Mouse (Mus musculus): ENCODE results near the gene Tcf7l1. TPM values are rescaled to one million over a fixed set of nuclear protein-coding genes. Genes with fewer than 3 reads are reported as not detected.

Gene Tcf7l1
- total RNA-seq, 2 experiments from 2014 or later, result 3.0 to 3.4 TPM

- no peak for DNase-seq (ENCODE audit: low spot score in 2 of 2)
Measured at GRCm38 (mm10) chr6:72631700-72632099, 157.4 kb downstream of the Tcf7l1 start.

- DNase-seq (ENCODE audit: low spot score in 2 of 2), result no peak
Measured at GRCm38 (mm10) chr6:72630961-72631360, 158.1 kb downstream of the Tcf7l1 start.

DNA sequence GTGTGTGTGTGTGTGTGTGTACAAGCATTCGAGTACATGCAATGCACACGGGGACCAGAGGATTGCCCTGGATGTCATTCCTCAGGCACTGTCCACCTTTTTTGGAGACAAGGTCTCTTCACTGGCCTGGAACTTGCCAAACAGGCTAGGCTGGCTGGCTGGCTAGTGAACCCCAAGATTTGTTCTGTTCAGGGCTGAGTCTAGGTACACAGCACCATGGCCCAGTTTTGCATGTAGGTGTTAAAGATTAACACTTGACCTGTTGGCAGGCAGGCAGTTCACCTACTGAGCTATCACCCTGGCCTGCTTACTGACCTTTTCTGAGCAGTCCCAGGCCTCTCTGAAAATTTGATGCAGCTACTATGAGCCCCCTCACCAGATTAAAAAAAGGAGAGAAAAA is 158.7 kb downstream of the Tcf7l1 start:
- no peak for DNase-seq (ENCODE audit: low spot score in 2 of 2)

GRCm38 (mm10) chr6:72627276-72627675 is 161.8 kb downstream of the Tcf7l1 start:
- DNase-seq (ENCODE audit: low spot score in 2 of 2), result no peak

- DNase-seq (ENCODE audit: low spot score in 2 of 2), result no peak
Measured at GRCm38 (mm10) chr6:72626391-72626790, 162.7 kb downstream of the Tcf7l1 start.

- DNase-seq (ENCODE audit: low spot score in 2 of 2), result no peak
Measured at GRCm38 (mm10) chr6:72623661-72624402, 165.2 kb downstream of the Tcf7l1 start.

DNA sequence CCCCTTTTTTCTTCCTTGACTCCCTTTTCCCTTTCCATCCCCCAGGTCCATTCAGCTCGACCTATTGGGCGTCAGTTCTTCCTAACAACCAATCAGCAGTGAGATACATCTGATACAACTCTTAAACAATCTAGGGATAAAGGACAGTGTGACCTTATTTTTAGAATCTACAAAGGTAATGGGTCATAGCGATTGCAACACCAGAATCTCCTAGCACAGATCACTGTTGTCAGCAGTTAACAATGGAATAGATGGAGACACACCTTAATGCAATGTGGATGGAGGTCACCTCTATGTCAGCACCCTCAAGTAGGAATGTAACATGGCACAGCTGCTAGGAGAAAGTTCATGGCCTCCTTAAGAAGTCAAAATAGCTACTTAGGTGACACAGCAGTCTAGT is 166.1 kb downstream of the Tcf7l1 start:
- DNase-seq (ENCODE audit: low spot score in 2 of 2), result no peak

- DNase-seq (ENCODE audit: low spot score in 2 of 2), result no peak
Measured at GRCm38 (mm10) chr6:72620920-72621319, 168.1 kb downstream of the Tcf7l1 start.

DNA sequence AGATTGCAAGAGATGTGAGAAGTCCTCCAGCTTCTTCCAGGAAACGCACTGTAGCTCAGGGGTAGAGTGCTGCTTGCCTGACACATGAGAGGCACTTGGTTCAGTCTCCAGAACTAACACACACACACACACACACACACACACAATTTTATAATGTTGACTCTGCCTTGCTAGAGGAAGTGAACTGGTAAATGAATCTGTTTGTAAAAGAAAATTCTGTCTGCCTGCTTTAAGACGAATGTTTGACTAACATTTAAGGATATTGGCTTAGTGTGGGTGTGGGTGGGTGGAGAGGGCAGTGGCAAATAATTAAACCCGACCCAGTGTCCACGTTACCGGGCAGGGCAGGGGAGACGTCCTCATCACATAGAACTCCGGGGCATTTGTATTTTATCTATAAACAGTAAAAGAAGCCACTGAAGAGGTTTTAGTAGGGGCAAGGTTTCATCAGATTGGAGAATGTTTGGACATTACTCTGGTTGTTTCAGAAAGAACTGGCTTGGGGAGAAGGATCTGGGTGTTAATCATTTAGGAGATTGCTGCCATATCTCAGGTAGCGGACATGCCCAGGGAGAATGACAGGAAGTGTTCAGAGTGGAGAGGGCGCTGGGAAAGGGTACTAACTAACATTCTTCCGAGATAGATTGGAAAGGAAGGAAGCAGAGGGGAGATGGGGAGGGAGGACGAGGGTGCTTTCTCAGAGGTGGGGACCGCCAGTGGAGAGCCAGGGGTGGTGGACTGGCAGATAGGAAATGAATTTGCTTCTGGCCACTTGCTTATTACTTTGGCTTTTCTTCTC is 169.1 kb downstream of the Tcf7l1 start:
- DNase-seq (ENCODE audit: low spot score in 2 of 2), result no peak

DNA sequence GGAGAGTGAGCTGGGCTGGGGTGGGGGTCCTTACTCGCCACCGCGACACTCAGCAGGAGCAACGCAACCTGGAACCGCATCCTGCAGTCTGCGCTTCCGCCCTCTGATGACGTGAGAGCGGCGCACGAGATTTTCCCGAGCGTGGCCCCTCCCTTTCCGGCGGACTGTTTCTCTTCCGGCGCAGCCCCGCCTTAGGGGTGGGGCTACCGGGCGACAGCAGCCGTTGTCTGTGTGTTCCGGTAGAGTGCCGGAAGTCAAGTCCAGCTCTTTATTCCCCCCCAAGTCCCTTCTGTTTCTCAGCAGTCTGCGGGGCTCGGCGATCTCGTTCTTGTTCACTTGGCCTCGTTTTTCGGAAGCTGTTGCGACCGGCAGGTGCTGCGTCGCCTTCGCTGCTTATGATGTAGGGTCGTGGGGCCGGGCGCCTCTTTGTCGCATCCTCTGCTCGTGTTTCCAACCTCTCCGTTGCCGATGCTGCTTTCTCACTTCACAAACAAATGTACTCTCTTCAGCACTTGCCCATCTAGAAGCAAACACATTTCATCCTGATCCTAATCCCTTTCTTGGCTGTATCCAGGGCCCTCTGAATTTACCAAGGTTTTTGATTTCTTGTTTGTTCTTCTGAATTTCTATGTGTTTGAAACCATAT is 172.3 kb downstream of the Tcf7l1 start, which contains the start of gene Tgoln1:
Tgoln1 (minus strand) TSS at position 358 of the 646 bp plus-strand sequence.
- DNase-seq (ENCODE audit: low spot score in 2 of 2), result peak; percentile 93 to 95

DNA sequence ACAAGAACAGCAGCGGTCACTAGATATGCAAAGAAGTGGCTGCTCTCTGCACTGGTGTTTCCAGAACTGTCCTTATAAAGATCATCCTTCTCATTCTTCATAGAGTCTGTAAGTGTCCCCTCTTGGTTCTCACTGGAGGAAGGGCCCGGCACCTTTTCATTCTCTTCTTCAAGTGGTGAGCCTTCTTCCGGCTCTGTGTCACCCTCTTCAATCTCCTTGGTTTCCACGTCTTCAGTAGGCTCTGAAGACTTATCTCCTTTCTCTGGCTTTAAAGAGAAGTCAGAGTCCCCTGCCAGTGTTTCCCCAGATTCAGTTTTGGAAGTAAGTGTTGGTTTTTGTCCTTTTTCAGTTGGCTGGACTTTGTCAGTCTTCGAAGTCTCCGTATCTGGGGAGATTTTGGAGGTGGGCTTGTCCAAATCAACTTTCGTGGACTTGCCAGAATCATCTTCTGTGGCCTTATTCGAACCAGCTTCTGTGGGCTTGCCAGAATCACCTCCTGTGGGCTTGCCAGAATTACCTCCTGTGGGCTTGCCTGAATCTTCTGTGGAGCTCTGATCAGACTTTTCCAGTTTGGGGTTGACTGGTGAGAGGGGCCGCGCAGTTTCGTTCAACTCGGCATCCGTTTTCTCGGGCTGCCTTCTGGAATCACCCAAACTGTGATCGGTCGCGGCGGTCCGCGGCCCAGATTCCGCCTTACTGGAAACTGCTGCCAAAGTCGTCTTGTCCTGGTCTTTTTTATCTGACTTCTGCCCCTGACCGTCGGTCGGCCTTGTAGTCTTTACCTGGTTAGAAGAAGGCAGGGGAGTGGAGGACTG is 173.3 kb downstream of the Tcf7l1 start:
- DNase-seq (ENCODE audit: low spot score in 2 of 2), result no peak

DNA sequence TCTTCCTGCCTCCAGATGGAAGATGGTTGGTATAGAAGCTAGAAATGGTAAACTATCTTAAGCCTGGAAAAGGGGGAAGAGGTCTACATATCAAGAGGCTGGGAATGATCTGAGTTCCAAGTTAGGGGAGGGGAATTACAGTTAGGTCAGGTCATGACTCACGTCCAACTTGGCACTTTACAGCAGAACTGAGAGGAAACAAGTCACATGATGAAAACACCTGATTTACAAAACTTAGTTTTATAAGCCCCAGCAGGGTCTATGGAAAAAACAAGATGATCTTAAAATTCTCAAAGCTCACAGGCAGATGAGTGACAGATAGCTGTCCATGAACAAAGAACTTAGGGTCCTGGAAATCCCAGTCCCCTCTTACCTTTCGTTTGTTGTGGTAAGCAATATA is 173.9 kb downstream of the Tcf7l1 start:
- DNase-seq (ENCODE audit: low spot score in 2 of 2), result no peak

GRCm38 (mm10) chr6:72610261-72610660 is 178.8 kb downstream of the Tcf7l1 start:
- no peak for DNase-seq (ENCODE audit: low spot score in 2 of 2)

- no peak for DNase-seq (ENCODE audit: low spot score in 2 of 2)
Measured at GRCm38 (mm10) chr6:72608662-72609184, 180.3 kb downstream of the Tcf7l1 start.

DNA sequence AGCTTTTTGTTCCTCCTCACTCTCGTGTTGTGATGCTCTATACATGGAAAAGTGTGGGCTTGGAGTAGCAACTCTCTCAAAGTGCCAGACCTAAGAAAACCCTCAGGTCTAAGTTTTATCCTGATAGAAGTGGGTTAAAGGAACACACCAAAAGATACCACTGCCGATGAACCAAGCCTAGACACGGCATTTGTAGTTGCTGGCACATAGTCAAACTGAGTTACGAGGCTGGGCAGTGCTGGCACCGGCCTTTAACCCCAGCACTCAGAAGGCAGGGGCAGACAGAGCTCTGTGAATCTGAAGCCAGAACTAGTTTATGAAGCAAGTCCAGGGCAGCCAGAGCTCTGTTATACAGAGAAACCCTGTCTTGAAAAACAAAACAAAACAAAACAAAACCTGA is 181.4 kb downstream of the Tcf7l1 start:
- DNase-seq (ENCODE audit: low spot score in 2 of 2), result no peak

DNA sequence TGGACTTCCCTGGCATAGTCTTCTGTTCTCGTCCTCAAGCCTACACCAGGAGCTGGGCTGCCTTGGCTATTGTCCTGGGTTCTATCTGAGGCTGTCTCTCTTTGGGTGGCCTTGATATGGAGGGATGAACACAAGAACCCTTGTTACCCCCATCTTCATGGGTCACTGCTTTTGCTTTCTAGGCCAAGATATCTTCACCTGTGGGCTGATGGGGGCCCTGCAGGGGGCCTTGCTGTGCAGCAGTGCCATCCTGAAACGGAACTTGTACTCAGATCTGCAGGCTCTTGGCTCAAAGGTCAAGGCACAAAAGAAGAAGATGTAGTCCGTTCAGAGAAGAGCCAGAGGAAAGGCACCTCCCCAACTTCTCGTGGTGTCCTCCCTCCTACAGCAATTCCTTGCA is 182.0 kb downstream of the Tcf7l1 start:
- DNase-seq (ENCODE audit: low spot score in 2 of 2), result no peak

DNA sequence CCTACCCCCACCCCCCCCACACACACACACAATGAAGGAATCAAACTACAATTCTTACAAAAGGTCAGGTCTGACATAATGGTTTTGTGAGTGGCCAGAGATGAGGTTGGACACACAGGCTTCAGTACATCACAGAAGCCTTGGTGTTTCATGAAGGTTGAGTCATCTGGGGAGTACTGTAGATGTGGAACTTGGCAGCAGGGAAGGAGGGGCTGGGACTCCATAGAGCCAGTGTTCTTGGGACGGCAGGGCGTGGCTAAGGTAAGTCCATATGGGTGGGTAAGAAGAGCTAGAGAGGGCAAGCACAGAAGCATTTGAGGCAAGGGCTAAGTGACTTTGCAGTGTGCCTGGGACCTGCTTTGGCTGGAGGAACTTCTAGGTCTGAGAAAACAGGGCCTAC is 185.0 kb downstream of the Tcf7l1 start:
- no peak for DNase-seq (ENCODE audit: low spot score in 2 of 2)

- peak; percentile 77 to 86 for DNase-seq (ENCODE audit: low spot score in 2 of 2)
Measured at GRCm38 (mm10) chr6:72601732-72602131, 187.3 kb downstream of the Tcf7l1 start.

DNA sequence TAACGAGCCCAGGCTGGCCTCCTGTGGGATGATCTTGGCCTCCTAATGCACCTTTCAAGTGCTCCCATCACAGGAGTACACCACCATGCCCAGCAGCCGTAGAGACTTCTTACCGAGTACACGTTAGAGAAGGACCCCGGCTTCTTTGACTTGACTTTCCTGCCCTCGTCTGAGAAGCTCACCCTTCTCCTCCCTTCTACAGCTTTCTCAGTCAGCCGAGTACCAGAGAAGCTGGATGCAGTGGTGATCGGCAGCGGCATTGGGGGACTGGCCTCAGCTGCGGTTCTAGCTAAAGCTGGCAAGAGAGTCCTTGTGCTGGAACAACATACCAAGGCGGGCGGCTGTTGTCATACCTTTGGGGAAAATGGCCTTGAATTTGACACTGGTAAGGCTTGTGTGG is 188.3 kb downstream of the Tcf7l1 start:
- no peak for DNase-seq (ENCODE audit: low spot score in 2 of 2)

DNA sequence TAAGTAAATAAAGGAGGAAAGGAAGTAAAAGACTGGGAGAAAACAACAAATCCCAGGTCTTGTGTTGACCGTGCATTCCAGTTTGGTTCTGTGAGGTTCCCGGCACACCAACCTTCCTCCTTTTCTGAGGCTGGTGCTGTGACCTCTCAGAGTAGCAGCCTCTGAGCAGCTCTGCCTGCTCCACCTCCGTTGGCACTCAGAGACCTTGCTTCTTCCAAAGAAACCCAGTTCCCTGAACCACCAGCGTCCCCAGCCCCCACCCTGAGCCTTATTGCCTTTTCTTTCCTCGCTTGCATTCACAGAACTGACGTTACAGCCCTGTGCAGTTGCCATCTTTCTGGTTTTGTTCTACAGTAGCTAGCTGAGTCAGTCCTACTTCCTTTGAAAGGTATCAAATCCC is 188.8 kb downstream of the Tcf7l1 start:
- no peak for DNase-seq (ENCODE audit: low spot score in 2 of 2)

All from left cerebral cortex, adult 18-20 months (tissue).